In genomic region chr15:21132999-21133398, GRCm38 (mm10) we compare ENCODE assay signal across 16 mouse cellular contexts.
"Had no signal": no experiment of that assay in that cellular context is flagged by ENCODE, and none has a peak within 500 bp of the region (broad histone marks: within the 10 kb centered on the region; RNA-seq: fewer than 3 reads in every experiment).

No protein-coding gene starts in this region.

- H3K9me3 ChIP-seq: neural tube, embryonic 13.5 days; neural tube, embryonic 15.5 days; stomach, embryonic 15.5 days had no signal

- H3K27me3 ChIP-seq: neural tube, embryonic 13.5 days; neural tube, embryonic 15.5 days; stomach, embryonic 15.5 days had no signal

- DNase-seq: retina, postnatal 1 day; right cerebral cortex, adult 18-20 months; right cerebral cortex, postnatal 14 days; right cerebral cortex, postnatal 25 days; right cerebral cortex, postnatal 4 days; spleen, adult 18-20 months; thymus, adult 18-20 months; thymus, adult 2 months; thymus, postnatal 14 days; thymus, postnatal 25 days; thymus, postnatal 36 days; thymus, postnatal 4 days had no signal

- H3K4me2 ChIP-seq: neural tube, embryonic 13.5 days; neural tube, embryonic 15.5 days; stomach, embryonic 15.5 days had no signal

- H3K4me1 ChIP-seq: neural tube, embryonic 13.5 days; neural tube, embryonic 15.5 days; stomach, embryonic 15.5 days had no signal

- H3K36me3 ChIP-seq: neural tube, embryonic 13.5 days; neural tube, embryonic 15.5 days; stomach, embryonic 15.5 days had no signal

- H3K9ac ChIP-seq: neural tube, embryonic 13.5 days; neural tube, embryonic 15.5 days; stomach, embryonic 15.5 days had no signal

- H3K27ac ChIP-seq: neural tube, embryonic 13.5 days; neural tube, embryonic 15.5 days; stomach, embryonic 15.5 days; stomach, postnatal 0 days had no signal

- H3K4me3 ChIP-seq: neural tube, embryonic 13.5 days; neural tube, embryonic 15.5 days; stomach, embryonic 15.5 days had no signal
